Mouse (Mus musculus): ENCODE measurements at regions not wholly inside any gene's neighbourhood (a gene's known extent, or its start where the extent isn't known, plus 50 kb on each side); places are given as distances from the start of the nearest gene placed in this dataset.
A peak's percentile ranks its signal among the peaks of the same experiment; 100 is the strongest.

DNA sequence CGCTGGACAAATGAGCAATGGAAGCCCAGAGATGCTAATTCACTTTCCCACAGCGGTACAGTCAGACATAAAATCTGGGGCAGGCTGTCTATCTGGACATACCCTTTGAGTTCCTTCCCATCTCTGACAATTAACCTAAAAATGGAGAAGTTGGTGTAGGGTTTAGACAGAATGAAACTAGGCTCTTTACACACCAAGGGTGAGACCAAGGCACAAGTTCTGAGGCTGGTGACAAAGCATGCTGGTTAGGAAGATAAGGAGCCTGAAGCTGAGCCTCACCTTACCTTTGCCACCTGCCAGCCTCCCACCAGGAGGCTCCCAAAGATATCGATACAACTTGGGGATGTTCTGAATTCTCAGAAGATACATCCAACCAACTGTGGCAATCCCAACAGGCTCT lies 58.5 kb downstream of the Bhlhe40 start:
- H3K4me1 ChIP-seq (ENCODE audit: control insufficient read depth in 1 of 2, insufficient read depth in 2 of 2) = peaks cover 17 to 89% of the 10 kb centered on the region in 2 experiments
- no peaks in the 10 kb centered on the region for H3K27me3 ChIP-seq (replicated peaks)
- peak overlapping the region; percentile 90 for H3K4me2 ChIP-seq (ENCODE audit: insufficient read depth, low read depth, poor library complexity, severe bottlenecking)
- peak overlapping the region; percentile 94 for H3K27ac ChIP-seq (ENCODE audit: insufficient read depth, low read depth)
- H3K36me3 ChIP-seq (replicated peaks in 1 of 2; ENCODE audit: control insufficient read depth in 1 of 2, insufficient read depth in 1 of 2, low read length in 1 of 2) = no peaks in the 10 kb centered on the region
- peak; percentile 83 for DNase-seq (ENCODE audit: extremely low read depth)
- H3K4me3 ChIP-seq (replicated peaks in 1 of 3; ENCODE audit: low read depth in 2 of 3, low read length in 2 of 3, poor library complexity in 1 of 3) = peak overlapping the region in 2 of 3 experiments; percentile 16 to 33
- dilution Hi-C loops (cut with MboI; ENCODE audit: extremely low pct_ligation_motif_present, extremely low pct_unique_long_range_greater_than_20kb, low sequenced_read_pairs) (no loop called here), in situ Hi-C loops (cut with MboI; ENCODE audit: low pct_ligation_motif_present, low pct_unique_long_range_greater_than_20kb, low sequenced_read_pairs) (loop anchor here (10.0 kb wide), 1 partner anchor 294 kb away; no protein-coding TSS in a partner anchor)
- H3K9ac ChIP-seq (ENCODE audit: insufficient read depth, low read depth) = peak overlapping the region; percentile 74
- H3K9me3 ChIP-seq (replicated peaks; ENCODE audit: low read length) = peaks cover 10% of the 10 kb centered on the region
- TF ChIP-seq MAX (IDR thresholded peaks at IDR 0.05; ENCODE audit: low read length) (peak; percentile 59), MYC (IDR thresholded peaks at IDR 0.05; ENCODE audit: low read depth, low read length) (0 out of 2 replicates have a peak, but pooled peaks have one; percentile 74), JUN (IDR thresholded peaks at IDR 0.05; ENCODE audit: insufficient read depth, low read depth, low read length) (peak; percentile 58; the same call in 1 of the 2 replicates), TBP (conservative IDR thresholded peaks at IDR 0.05; ENCODE audit: low read depth, low read length) (peak; percentile 78), ETS1 (conservative IDR thresholded peaks at IDR 0.05; ENCODE audit: low read depth, low read length) (peak; percentile 81), POLR2A (IDR thresholded peaks at IDR 0.05; ENCODE audit: low read depth, low read length) (peak; percentile 55), IRF4 (IDR thresholded peaks at IDR 0.05; ENCODE audit: low read depth, low read length) (peak; percentile 95), CHD1 (IDR thresholded peaks at IDR 0.05; ENCODE audit: low read depth, low read length) (0 out of 2 replicates have a peak, but pooled peaks have one; percentile 51), BHLHE40 (IDR thresholded peaks at IDR 0.05; ENCODE audit: low read depth, low read length) (0 out of 2 replicates have a peak, but pooled peaks have one; percentile 50), SIN3A (IDR thresholded peaks at IDR 0.05; ENCODE audit: low read length) (no peak), MEF2A (IDR thresholded peaks at IDR 0.05; ENCODE audit: borderline replicate concordance, low read depth, low read length) (peak; percentile 68; the same call in 1 of the 2 replicates), HCFC1 (IDR thresholded peaks at IDR 0.05; ENCODE audit: low read depth, low read length) (no peak), TCF12 (IDR thresholded peaks at IDR 0.05; ENCODE audit: low read depth, low read length) (no peak; the same call in 1 of the 2 replicates), EP300 (IDR thresholded peaks at IDR 0.05; ENCODE audit: low read length) (peak; percentile 95), USF1 (IDR thresholded peaks at IDR 0.05; ENCODE audit: low read depth, low read length) (no peak), JUND (conservative IDR thresholded peaks at IDR 0.05; ENCODE audit: low read depth, low read length) (peak; percentile 76), ZC3H11A (IDR thresholded peaks at IDR 0.05; ENCODE audit: low read depth, low read length) (no peak), MAZ (IDR thresholded peaks at IDR 0.05; ENCODE audit: low read depth, low read length) (0 out of 2 replicates have a peak, but pooled peaks have one; percentile 25)
- H3K79me2 ChIP-seq (replicated peaks; ENCODE audit: control insufficient read depth, extremely low read depth, insufficient read depth, poor library complexity, severe bottlenecking) = no peaks in the 10 kb centered on the region

DNA sequence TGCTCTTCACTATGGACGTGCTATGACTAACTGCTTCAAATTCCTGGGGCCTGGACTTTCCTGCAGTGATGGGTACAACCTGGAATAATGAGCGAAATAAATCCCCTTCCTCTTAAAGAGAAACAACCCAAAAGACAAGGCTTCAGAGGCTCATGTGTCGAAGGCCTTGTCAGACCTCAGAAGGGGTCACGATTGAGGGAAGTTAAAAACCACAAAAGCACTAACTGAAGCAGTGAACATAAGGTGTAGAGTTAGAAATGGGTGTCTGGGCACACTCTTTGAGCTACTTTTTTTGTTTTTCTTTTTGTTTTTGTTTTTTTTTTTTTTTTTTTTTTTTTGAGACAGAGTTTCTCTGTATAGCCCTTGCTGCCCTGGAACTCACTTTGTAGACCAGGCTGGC lies 59.5 kb downstream of the Bhlhe40 start:
- in situ Hi-C loops (cut with MboI; ENCODE audit: low pct_ligation_motif_present, low pct_unique_long_range_greater_than_20kb, low sequenced_read_pairs) (loop anchor here (10.0 kb wide), 1 partner anchor 295 kb away; no protein-coding TSS in a partner anchor), dilution Hi-C loops (cut with MboI; ENCODE audit: extremely low pct_ligation_motif_present, extremely low pct_unique_long_range_greater_than_20kb, low sequenced_read_pairs) (no loop called here)
- no peaks in the 10 kb centered on the region for H3K36me3 ChIP-seq (replicated peaks in 1 of 2; ENCODE audit: control insufficient read depth in 1 of 2, insufficient read depth in 1 of 2, low read length in 1 of 2)
- no peak for DNase-seq (ENCODE audit: extremely low read depth)
- H3K9ac ChIP-seq (ENCODE audit: insufficient read depth, low read depth) = peak overlapping the region; percentile 74; the same call in 1 of the 2 replicates
- H3K27me3 ChIP-seq (replicated peaks) = no peaks in the 10 kb centered on the region
- H3K79me2 ChIP-seq (replicated peaks; ENCODE audit: control insufficient read depth, extremely low read depth, insufficient read depth, poor library complexity, severe bottlenecking) = no peaks in the 10 kb centered on the region
- TF ChIP-seq EP300 (IDR thresholded peaks at IDR 0.05; ENCODE audit: low read length) (0 out of 2 replicates have a peak, but pooled peaks have one; percentile 6), BHLHE40 (IDR thresholded peaks at IDR 0.05; ENCODE audit: low read depth, low read length) (0 out of 2 replicates have a peak, but pooled peaks have one; percentile 36), ZMIZ1 (IDR thresholded peaks at IDR 0.05; ENCODE audit: low read depth, low read length) (no peak), MAX (IDR thresholded peaks at IDR 0.05; ENCODE audit: low read length) (0 out of 2 replicates have a peak, but pooled peaks have one; percentile 34), CHD2 (IDR thresholded peaks at IDR 0.05; ENCODE audit: low read length) (no peak)
- peaks cover 10% of the 10 kb centered on the region for H3K9me3 ChIP-seq (replicated peaks; ENCODE audit: low read length)
- H3K4me3 ChIP-seq (replicated peaks in 1 of 3; ENCODE audit: low read depth in 2 of 3, low read length in 2 of 3, poor library complexity in 1 of 3) = no peak overlapping the region
- no peak overlapping the region for H3K27ac ChIP-seq (ENCODE audit: insufficient read depth, low read depth)
- H3K4me1 ChIP-seq (ENCODE audit: control insufficient read depth in 1 of 2, insufficient read depth in 2 of 2) = peaks cover 16 to 78% of the 10 kb centered on the region in 2 experiments
- no peak overlapping the region for H3K4me2 ChIP-seq (ENCODE audit: insufficient read depth, low read depth, poor library complexity, severe bottlenecking)

Measured in CH12.LX (cell line).